Mouse (Mus musculus) lung, embryonic 15.5 days (tissue): ENCODE measurements around the gene Snai1. TPM values are rescaled to one million over a fixed set of nuclear protein-coding genes. Genes with fewer than 3 reads are reported as not detected.

Experiments
- ATAC-seq: fragments of 200-750 bp; cut with Nextera tagmentation; 2 replicates; pipeline ENCODE4 v1.8.0; 2017; ENCODE audit warnings: moderate number of reproducible peaks, borderline replicate concordance; ENCODE audit not compliant: low FRiP score, low TSS enrichment; ENCODE audit errors: extremely low read depth
- H3K27ac ChIP-seq: fragments of 300-500 bp; sonication (generic); 2 replicates; pipeline ENCODE4 v1.5.1; 2015; ENCODE audit warnings: moderate library complexity, mild to moderate bottlenecking, inconsistent platforms
- H3K27me3 ChIP-seq: fragments of 300-500 bp; sonication (generic); 2 replicates; pipeline ENCODE4 v1.6.1; 2015; ENCODE audit warnings: inconsistent platforms
- H3K36me3 ChIP-seq: fragments of 300-500 bp; sonication (generic); 2 replicates; pipeline ENCODE4 v1.6.1; 2015; ENCODE audit warnings: inconsistent platforms
- H3K4me1 ChIP-seq: fragments of 300-500 bp; sonication (generic); 2 replicates; pipeline ENCODE4 v1.6.1; 2015; ENCODE audit warnings: inconsistent platforms
- H3K4me2 ChIP-seq: fragments of 300-500 bp; sonication (generic); 2 replicates; pipeline ENCODE4 v1.6.1; 2015; ENCODE audit warnings: inconsistent platforms, mild to moderate bottlenecking, moderate library complexity
- H3K4me3 ChIP-seq: fragments of 300-500 bp; sonication (generic); 2 replicates; pipeline ENCODE4 v1.5.1; 2015; ENCODE audit warnings: mild to moderate bottlenecking, inconsistent platforms
- H3K9ac ChIP-seq: fragments of 300-500 bp; sonication (generic); 2 replicates; pipeline ENCODE4 v1.6.1; 2015; ENCODE audit warnings: inconsistent platforms
- H3K9me3 ChIP-seq: fragments of 300-500 bp; sonication (generic); 2 replicates; pipeline ENCODE4 v1.6.1; 2016; ENCODE audit warnings: inconsistent platforms
- WGBS: fragments of 180-500 bp; shearing (Covaris S2); methylation state at CpG from one replicate; pipeline ENCODE4 v1.1.7; 2015; 5-methylcytosine and 5-hydroxymethylcytosine counted together
- polyA plus RNA-seq: library from polyadenylated mRNA; unstranded; fragments of >200 nt; fragmentation: Nextera tagmentation; extraction: Ambion mirVana; gene quantifications from 2 replicates; pipeline ENCODE4 v1.2.1, GENCODE M21; 2015

Snai1 gene
- polyA plus RNA-seq, 1 experiment from 2014 or later: 107 TPM

GRCm38 (mm10) chr2:167529935-167530513 lies 8.0 kb upstream of the Snai1 start:
- no peaks in the 10 kb centered on the region for H3K9me3 ChIP-seq
- H3K4me2 ChIP-seq: no peak overlapping the region
- H3K27me3 ChIP-seq: no peaks in the 10 kb centered on the region
- H3K27ac ChIP-seq: no peak overlapping the region
- 58% methylated on average over 5 of the region's 5 CpGs for WGBS
- no peak for ATAC-seq
- H3K4me1 ChIP-seq: 0 out of 2 replicates have a peak, but pooled peaks cover 2% of the 10 kb centered on the region
- no peak overlapping the region for H3K9ac ChIP-seq
- H3K4me3 ChIP-seq: no peak overlapping the region
- no peaks in the 10 kb centered on the region for H3K36me3 ChIP-seq

- Histone ChIP-seq H3K27ac (no peak overlapping the region), H3K4me1 (0 out of 2 replicates have a peak, but pooled peaks cover 2% of the 10 kb centered on the region), H3K27me3 (no peaks in the 10 kb centered on the region), H3K9me3 (no peaks in the 10 kb centered on the region), H3K4me3 (no peak overlapping the region), H3K36me3 (no peaks in the 10 kb centered on the region), H3K4me2 (no peak overlapping the region), H3K9ac (no peak overlapping the region)
- ATAC-seq: no peak
- 70% methylated on average over 4 of the region's 4 CpGs for WGBS
Observed at GRCm38 (mm10) chr2:167530536-167530935, 7.5 kb upstream of the Snai1 start.

GRCm38 (mm10) chr2:167532131-167532530 lies 5.9 kb upstream of the Snai1 start:
- H3K27me3 ChIP-seq: peaks cover 7% of the 10 kb centered on the region; the same call in 1 of the 2 replicates
- no peak for ATAC-seq
- no peak overlapping the region for H3K4me2 ChIP-seq
- H3K4me1 ChIP-seq: 0 out of 2 replicates have a peak, but pooled peaks cover 2% of the 10 kb centered on the region
- WGBS: 16% methylated on average over 13 of the region's 13 CpGs
- H3K4me3 ChIP-seq: no peak overlapping the region
- H3K36me3 ChIP-seq: no peaks in the 10 kb centered on the region
- no peaks in the 10 kb centered on the region for H3K9me3 ChIP-seq
- H3K9ac ChIP-seq: no peak overlapping the region
- no peak overlapping the region for H3K27ac ChIP-seq

GRCm38 (mm10) chr2:167533880-167534279 lies 4.1 kb upstream of the Snai1 start:
- no peak overlapping the region for H3K27ac ChIP-seq

GRCm38 (mm10) chr2:167536320-167536945 lies 1.6 kb upstream of the Snai1 start:
- H3K27me3 ChIP-seq: peaks cover 10% of the 10 kb centered on the region; the same call in 1 of the 2 replicates
- WGBS: 37% methylated on average over 10 of the region's 10 CpGs
- no peak overlapping the region for H3K9ac ChIP-seq
- no peak for ATAC-seq
- H3K9me3 ChIP-seq: no peaks in the 10 kb centered on the region
- H3K4me2 ChIP-seq: no peak overlapping the region
- peaks cover 31% of the 10 kb centered on the region for H3K4me1 ChIP-seq
- no peaks in the 10 kb centered on the region for H3K36me3 ChIP-seq
- H3K4me3 ChIP-seq: no peak overlapping the region
- H3K27ac ChIP-seq: no peak overlapping the region

More at GRCm38 (mm10) chr2:167533880-167534279, 4.1 kb upstream of the Snai1 start:
- H3K9me3 ChIP-seq: no peaks in the 10 kb centered on the region
- no peak overlapping the region for H3K4me2 ChIP-seq
- H3K4me1 ChIP-seq: peaks cover 14% of the 10 kb centered on the region
- ATAC-seq: no peak
- H3K4me3 ChIP-seq: no peak overlapping the region
- H3K27me3 ChIP-seq: peaks cover 10% of the 10 kb centered on the region; the same call in 1 of the 2 replicates
- H3K36me3 ChIP-seq: no peaks in the 10 kb centered on the region
- no peak overlapping the region for H3K9ac ChIP-seq

GRCm38 (mm10) chr2:167538671-167539306 lies 794 bp downstream of the Snai1 start:
- peaks cover 10% of the 10 kb centered on the region; the same call in 1 of the 2 replicates for H3K27me3 ChIP-seq
- peak overlapping the region; percentile 89 for H3K4me2 ChIP-seq
- H3K9me3 ChIP-seq: no peaks in the 10 kb centered on the region
- H3K4me1 ChIP-seq: peaks cover 52% of the 10 kb centered on the region
- 0 out of 2 replicates have a peak, but pooled peaks cover 7% of the 10 kb centered on the region for H3K36me3 ChIP-seq
- H3K4me3 ChIP-seq: peak overlapping the region; percentile 67
- H3K9ac ChIP-seq: peak overlapping the region; percentile 62
- ATAC-seq: peak; percentile 0; the same call in 1 of the 2 replicates
- peak overlapping the region; percentile 96 for H3K27ac ChIP-seq
- WGBS: 15% methylated on average over 33 of the region's 34 CpGs

GRCm38 (mm10) chr2:167539536-167540476 lies 1.8 kb downstream of the Snai1 start:
- Histone ChIP-seq H3K9ac (peak overlapping the region; percentile 62), H3K4me1 (peaks cover 63% of the 10 kb centered on the region)

GRCm38 (mm10) chr2:167540477-167541110 lies 2.6 kb downstream of the Snai1 start:
- Histone ChIP-seq H3K4me2 (peak overlapping the region; percentile 89), H3K27ac (peak overlapping the region; percentile 96), H3K9me3 (no peaks in the 10 kb centered on the region), H3K36me3 (0 out of 2 replicates have a peak, but pooled peaks cover 7% of the 10 kb centered on the region), H3K27me3 (peaks cover 10% of the 10 kb centered on the region; the same call in 1 of the 2 replicates), H3K9ac (peak overlapping the region; percentile 62), H3K4me1 (peaks cover 63% of the 10 kb centered on the region), H3K4me3 (peak overlapping the region; percentile 67)
- 16% methylated on average over 12 of the region's 12 CpGs for WGBS
- no peak for ATAC-seq

More at GRCm38 (mm10) chr2:167539536-167540476, 1.8 kb downstream of the Snai1 start:
- Histone ChIP-seq H3K9me3 (no peaks in the 10 kb centered on the region), H3K36me3 (0 out of 2 replicates have a peak, but pooled peaks cover 7% of the 10 kb centered on the region), H3K4me2 (peak overlapping the region; percentile 89), H3K27ac (peak overlapping the region; percentile 96), H3K27me3 (peaks cover 10% of the 10 kb centered on the region; the same call in 1 of the 2 replicates), H3K4me3 (peak overlapping the region; percentile 67)
- ATAC-seq: no peak
- WGBS: 21% methylated on average over 14 of the region's 14 CpGs

- Histone ChIP-seq H3K9ac (peak overlapping the region; percentile 62), H3K27me3 (peaks cover 10% of the 10 kb centered on the region; the same call in 1 of the 2 replicates), H3K4me2 (peak overlapping the region; percentile 89), H3K4me1 (peaks cover 66% of the 10 kb centered on the region), H3K4me3 (peak overlapping the region; percentile 67), H3K27ac (peak overlapping the region; percentile 96), H3K9me3 (no peaks in the 10 kb centered on the region), H3K36me3 (0 out of 2 replicates have a peak, but pooled peaks cover 7% of the 10 kb centered on the region)
- no peak for ATAC-seq
- WGBS: 11% methylated on average over 6 of the region's 6 CpGs
Observed at GRCm38 (mm10) chr2:167541324-167541723, 3.3 kb downstream of the Snai1 start.

- Histone ChIP-seq H3K4me3 (peak overlapping the region; percentile 67), H3K9me3 (no peaks in the 10 kb centered on the region), H3K27ac (peak overlapping the region; percentile 96), H3K36me3 (0 out of 2 replicates have a peak, but pooled peaks cover 7% of the 10 kb centered on the region), H3K4me1 (peaks cover 70% of the 10 kb centered on the region), H3K9ac (peak overlapping the region; percentile 62), H3K27me3 (peaks cover 7% of the 10 kb centered on the region; the same call in 1 of the 2 replicates), H3K4me2 (peak overlapping the region; percentile 89)
- ATAC-seq: no peak
- WGBS: 52% methylated on average over 12 of the region's 12 CpGs
Observed at GRCm38 (mm10) chr2:167541761-167542160, 3.8 kb downstream of the Snai1 start.
